Mouse (Mus musculus) lung, postnatal 0 days (tissue): ENCODE results near the gene Ppp1r35. TPM values are rescaled to one million over a fixed set of nuclear protein-coding genes. Genes with fewer than 3 reads are reported as not detected.

Experiments
- ATAC-seq: fragments of 200-750 bp; cut with Nextera tagmentation; 2 replicates; pipeline ENCODE4 v1.8.0; 2017; ENCODE audit warnings: moderate library complexity
- DNase-seq: peaks from one replicate; pipeline ENCODE4 v3.0.0-alpha.2; 2016; ENCODE audit warnings: low spot score
- H3K27ac ChIP-seq: fragments of 300-500 bp; sonication (generic); 2 replicates; pipeline ENCODE4 v1.5.1; 2014; ENCODE audit warnings: antibody characterized with exemption, mild to moderate bottlenecking, low read length, mixed read lengths
- H3K27me3 ChIP-seq: fragments of 300-500 bp; sonication (generic); replicated peaks from 2 replicates; pipeline ENCODE4 v1.6.1; 2014; ENCODE audit warnings: low read length, mixed read lengths; ENCODE audit not compliant: insufficient read depth
- H3K36me3 ChIP-seq: fragments of 300-500 bp; sonication (generic); 2 replicates; pipeline ENCODE4 v1.6.1; 2014; ENCODE audit warnings: low read length, mixed read lengths; ENCODE audit not compliant: insufficient read depth
- H3K4me1 ChIP-seq: fragments of 300-500 bp; sonication (generic); 2 replicates; pipeline ENCODE4 v1.6.1; 2014; ENCODE audit warnings: antibody characterized with exemption, low read depth, low read length, mixed read lengths; ENCODE audit not compliant: insufficient read depth
- H3K4me2 ChIP-seq: fragments of 300-500 bp; sonication (generic); replicated peaks from 2 replicates; pipeline ENCODE4 v1.6.1; 2014; ENCODE audit warnings: low read depth, mild to moderate bottlenecking, low read length, moderate library complexity, mixed read lengths
- H3K4me3 ChIP-seq: fragments of 300-500 bp; sonication (generic); 2 replicates; pipeline ENCODE4 v1.5.1; 2014; ENCODE audit warnings: low read depth, low read length
- H3K9ac ChIP-seq: fragments of 300-500 bp; sonication (generic); replicated peaks from 2 replicates; pipeline ENCODE4 v1.6.1; 2014; ENCODE audit warnings: low read depth, mild to moderate bottlenecking
- H3K9me3 ChIP-seq: fragments of 300-500 bp; sonication (generic); 2 replicates; pipeline ENCODE4 v1.6.1; 2016; ENCODE audit warnings: low read length, mixed read lengths
- CTCF ChIP-seq: IDR thresholded peaks from 2 replicates; pipeline ENCODE4 v1.5.1; 2016; ENCODE audit warnings: antibody characterized with exemption, mild to moderate bottlenecking
- EP300 ChIP-seq: IDR thresholded peaks from 2 replicates; pipeline ENCODE4 v1.6.1; 2016; ENCODE audit warnings: antibody characterized with exemption, mild to moderate bottlenecking, control low read depth
- WGBS: fragments of 180-500 bp; shearing (Covaris S2); extraction: QIAGEN DNeasy Blood & Tissue Kit; methylation state at CpG from one replicate; pipeline ENCODE4 v1.1.7; 2014; 5-methylcytosine and 5-hydroxymethylcytosine counted together
- polyA plus RNA-seq: library from polyadenylated mRNA; unstranded; fragments of >200 nt; fragmentation: Nextera tagmentation; extraction: Ambion mirVana; gene quantifications from 2 replicates; pipeline ENCODE4 v1.2.1, GENCODE M21; 2015

The Ppp1r35 gene
- 28.8 and 29.8 TPM in 2 replicates for polyA plus RNA-seq

GRCm38 (mm10) chr5:137778635-137779034, at the start of gene Ppp1r35:
Ppp1r35 (plus strand) TSS chr5:137778849.
- ATAC-seq (peak; percentile 96), DNase-seq (peak; percentile 98)
- Histone ChIP-seq H3K27me3 (no peaks in the 10 kb centered on the region), H3K9me3 (no peaks in the 10 kb centered on the region), H3K4me3 (peak within 1 kb of the TSS; percentile 99), H3K36me3 (peaks cover 17% of the 10 kb centered on the region), H3K9ac (peak within 1 kb of the TSS; percentile 81), H3K4me1 (peaks cover 13% of the 10 kb centered on the region; the same call in 1 of the 2 replicates), H3K27ac (peak within 1 kb of the TSS; percentile 90), H3K4me2 (peak within 1 kb of the TSS; percentile 97)
- 0% methylated on average over 30 of the region's 31 CpGs for WGBS
- TF ChIP-seq EP300 (no peak), CTCF (no peak)

GRCm38 (mm10) chr5:137733638-137734288, 44.9 kb upstream of the Ppp1r35 start:
- Histone ChIP-seq H3K36me3 (no peaks in the 10 kb centered on the region), H3K9ac (no peak overlapping the region), H3K4me3 (no peak overlapping the region), H3K4me1 (no peaks in the 10 kb centered on the region), H3K27ac (no peak overlapping the region), H3K4me2 (no peak overlapping the region), H3K9me3 (no peaks in the 10 kb centered on the region), H3K27me3 (no peaks in the 10 kb centered on the region)
- ATAC-seq: no peak
- TF ChIP-seq CTCF (no peak), EP300 (no peak)
- 91% methylated on average over 12 of the region's 12 CpGs for WGBS
- no peak for DNase-seq

GRCm38 (mm10) chr5:137734289-137735061, 44.2 kb upstream of the Ppp1r35 start:
- H3K36me3 ChIP-seq: no peaks in the 10 kb centered on the region
- H3K9me3 ChIP-seq: no peaks in the 10 kb centered on the region
- H3K4me1 ChIP-seq: no peaks in the 10 kb centered on the region
- ATAC-seq: no peak
- DNase-seq: no peak
- H3K4me2 ChIP-seq: no peak overlapping the region
- no peaks in the 10 kb centered on the region for H3K27me3 ChIP-seq
- 63% methylated on average over 6 of the region's 6 CpGs for WGBS
- no peak overlapping the region for H3K4me3 ChIP-seq
- H3K9ac ChIP-seq: no peak overlapping the region
- H3K27ac ChIP-seq: no peak overlapping the region
- TF ChIP-seq EP300 (no peak), CTCF (no peak)

GRCm38 (mm10) chr5:137737400-137737940, 41.2 kb upstream of the Ppp1r35 start:
- no peak overlapping the region for H3K4me2 ChIP-seq
- H3K4me1 ChIP-seq: no peaks in the 10 kb centered on the region
- H3K9me3 ChIP-seq: no peaks in the 10 kb centered on the region
- TF ChIP-seq CTCF (no peak), EP300 (no peak)
- H3K27ac ChIP-seq: no peak overlapping the region
- no peaks in the 10 kb centered on the region for H3K36me3 ChIP-seq
- no peak overlapping the region for H3K9ac ChIP-seq
- no peaks in the 10 kb centered on the region for H3K27me3 ChIP-seq
- WGBS: 89% methylated on average over 6 of the region's 6 CpGs
- DNase-seq: no peak
- no peak for ATAC-seq
- no peak overlapping the region for H3K4me3 ChIP-seq

- DNase-seq (no peak), ATAC-seq (no peak)
- no peak overlapping the region for H3K4me2 ChIP-seq
- no peaks in the 10 kb centered on the region for H3K27me3 ChIP-seq
- H3K9ac ChIP-seq: no peak overlapping the region
- H3K36me3 ChIP-seq: no peaks in the 10 kb centered on the region
- no peak overlapping the region for H3K27ac ChIP-seq
- 59% methylated on average over 5 of the region's 5 CpGs for WGBS
- no peak overlapping the region for H3K4me3 ChIP-seq
- no peaks in the 10 kb centered on the region for H3K9me3 ChIP-seq
- H3K4me1 ChIP-seq: no peaks in the 10 kb centered on the region
- no peak for TF ChIP-seq EP300
- TF ChIP-seq CTCF: peak; percentile 31
Observed at GRCm38 (mm10) chr5:137738516-137738915, 40.1 kb upstream of the Ppp1r35 start.

- TF ChIP-seq EP300 (no peak), CTCF (no peak)
- Histone ChIP-seq H3K9ac (no peak overlapping the region), H3K4me1 (no peaks in the 10 kb centered on the region), H3K27ac (no peak overlapping the region), H3K27me3 (no peaks in the 10 kb centered on the region), H3K4me2 (no peak overlapping the region), H3K9me3 (no peaks in the 10 kb centered on the region), H3K36me3 (no peaks in the 10 kb centered on the region), H3K4me3 (no peak overlapping the region)
- 64% methylated on average over 9 of the region's 9 CpGs for WGBS
- ATAC-seq: no peak
- DNase-seq: no peak
Observed at GRCm38 (mm10) chr5:137739471-137739870, 39.2 kb upstream of the Ppp1r35 start.
